Mouse (Mus musculus): ENCODE data around the gene Alpk1. TPM values are rescaled to one million over a fixed set of nuclear protein-coding genes. Genes with fewer than 3 reads are reported as not detected.

Gene Alpk1
- polyA plus RNA-seq, 1 experiment = 3.1 TPM

- no peak for DNase-seq (ENCODE audit: low read depth)
These were observed 150.1 kb downstream of the Alpk1 start for GRCm38 (mm10) chr3:127630190-127630589.

DNA sequence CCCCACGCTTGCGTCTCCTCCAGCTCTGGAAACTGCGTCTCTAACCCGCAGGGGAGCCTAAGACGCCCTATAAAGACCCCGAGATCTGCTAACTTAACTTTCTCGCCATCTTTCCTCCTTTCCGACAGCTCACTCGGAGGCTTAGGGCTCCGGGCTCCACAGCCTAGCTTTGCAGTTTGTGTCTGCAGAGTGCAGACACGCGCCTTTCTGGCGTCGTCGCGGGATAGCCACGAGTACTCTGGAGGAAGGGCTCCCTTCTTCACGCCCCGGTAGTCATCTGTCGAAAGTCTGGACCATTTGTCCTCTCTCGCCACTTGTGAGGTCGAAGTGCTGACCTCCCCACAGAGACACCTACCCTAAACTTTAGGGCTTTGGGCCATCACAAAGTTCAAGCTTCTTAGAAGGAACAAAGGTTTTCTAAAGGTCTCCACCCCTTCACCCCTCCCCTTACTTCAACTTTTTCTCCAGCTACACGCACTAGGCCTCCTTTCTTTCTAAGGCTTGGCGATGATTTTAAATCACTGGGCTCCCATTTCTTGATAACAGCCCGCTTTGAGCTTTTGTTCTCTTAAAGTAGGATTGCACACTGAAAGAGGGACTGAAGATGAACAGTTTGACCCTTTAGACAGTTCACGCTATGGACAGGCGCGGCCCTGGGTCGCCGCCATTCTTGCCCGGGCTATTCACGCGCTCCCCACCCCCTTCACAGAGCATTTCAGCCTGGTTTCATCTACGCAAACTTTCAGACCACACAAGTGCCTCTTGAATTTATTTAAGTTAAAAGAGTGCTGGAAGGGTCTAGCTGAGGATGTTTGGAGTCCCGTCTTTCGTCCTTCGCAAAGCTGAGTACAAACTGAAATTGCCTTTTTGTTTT, 151.8 kb downstream of the Alpk1 start:
- no peak for DNase-seq (ENCODE audit: low read depth)

DNA sequence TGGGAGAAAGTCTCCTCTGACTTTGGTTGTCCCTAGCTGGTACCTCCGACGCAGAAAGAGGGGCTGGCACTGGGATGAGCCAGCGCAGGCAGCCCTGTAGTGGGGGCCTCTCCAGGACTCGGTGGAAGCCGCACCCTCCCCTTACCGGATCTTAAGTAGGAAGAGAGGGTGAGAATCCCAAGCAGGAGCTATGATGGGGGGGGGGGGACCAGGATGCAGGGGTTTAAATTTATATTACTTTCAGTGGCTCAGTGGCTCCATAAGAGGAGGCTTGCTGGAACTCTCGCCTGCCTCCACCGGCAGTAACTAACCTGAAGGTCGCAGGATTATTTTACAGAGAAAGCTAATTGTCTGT, 152.4 kb downstream of the Alpk1 start:
- DNase-seq (ENCODE audit: low read depth) = no peak

DNA sequence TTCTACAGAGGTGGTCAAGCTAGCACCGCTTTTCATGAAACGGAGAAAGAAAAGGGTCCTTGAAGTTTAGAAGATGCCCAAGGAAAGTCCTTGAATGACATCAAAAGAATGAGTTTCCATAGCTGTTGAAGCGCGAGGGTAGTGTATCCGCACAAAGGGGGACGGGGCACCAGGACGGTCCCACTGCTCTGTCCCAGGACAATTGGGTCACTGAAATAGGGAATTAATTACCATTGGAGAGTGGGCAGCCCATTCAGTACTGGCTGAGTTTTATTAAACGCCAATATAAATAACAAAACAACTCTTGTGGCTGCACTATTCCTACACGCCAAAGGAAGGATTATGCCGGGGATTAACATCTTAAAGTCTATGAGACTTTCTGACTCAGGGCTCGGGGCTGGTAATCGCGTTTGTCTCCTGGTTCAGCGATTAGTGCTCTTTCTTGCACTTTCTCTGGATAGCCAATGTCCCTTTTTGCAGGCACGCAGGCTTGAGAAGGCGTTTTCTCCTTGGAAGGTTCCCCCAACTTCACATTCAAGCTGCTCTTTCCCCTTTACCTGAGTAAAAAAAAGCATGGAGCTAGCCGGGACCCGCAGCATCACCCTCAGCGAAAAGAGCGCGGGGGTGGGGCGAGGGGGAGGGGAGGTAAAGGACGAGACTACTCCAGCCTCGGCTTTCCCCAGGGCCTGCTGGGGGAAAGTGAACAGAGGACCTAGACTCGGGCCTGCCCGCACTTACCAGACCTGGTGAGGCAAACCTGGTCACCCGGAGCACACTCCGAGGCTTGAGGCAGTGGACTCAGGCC, 153.0 kb downstream of the Alpk1 start:
- DNase-seq (ENCODE audit: low read depth) = no peak

GRCm38 (mm10) chr3:127626524-127626923, 153.8 kb downstream of the Alpk1 start:
- DNase-seq (ENCODE audit: low read depth) = no peak

- DNase-seq (ENCODE audit: low read depth) = no peak
These were observed 154.5 kb downstream of the Alpk1 start for GRCm38 (mm10) chr3:127625701-127626399.

DNA sequence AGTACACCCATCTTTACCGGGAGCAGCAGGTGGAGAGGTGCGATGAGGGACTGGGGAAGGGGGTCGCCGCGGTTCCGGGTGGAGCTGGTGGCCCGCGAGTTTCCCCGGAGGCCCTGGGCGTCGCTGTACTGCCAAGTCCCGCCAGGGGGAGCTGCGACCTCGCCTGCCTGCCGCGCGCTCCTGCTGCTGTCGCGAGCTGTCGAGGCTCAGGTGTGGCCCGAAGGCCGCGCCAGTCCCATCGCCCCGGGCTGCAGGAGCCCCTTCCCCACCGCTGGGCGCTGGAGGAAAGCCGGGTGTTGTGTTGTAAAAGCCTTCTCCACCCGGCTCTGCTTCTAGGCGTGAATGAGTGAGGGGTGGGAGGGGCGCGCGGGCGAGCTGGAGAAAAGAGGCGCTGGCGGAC, 155.0 kb downstream of the Alpk1 start:
- no peak for DNase-seq (ENCODE audit: low read depth)

Other genes with a start within 250 kb of the Alpk1 start
- 1.9 and 2.8 TPM in 2 replicates for gene Larp7, start 227.2 kb downstream of the Alpk1 start, polyA plus RNA-seq (2012; rRNA removed)
- 1.1 and 1.2 TPM in 2 replicates for gene Zgrf1, start 227.0 kb downstream of the Alpk1 start, polyA plus RNA-seq (2012; rRNA removed)
- not detected in 2 replicates for gene Neurog2, start 147.4 kb downstream of the Alpk1 start, polyA plus RNA-seq (2012; rRNA removed)
- gene Tifa, start 9.3 kb upstream of the Alpk1 start, polyA plus RNA-seq (2012; rRNA removed) = 2.7 and 3.6 TPM in 2 replicates
- gene Ap1ar, start 57.0 kb upstream of the Alpk1 start, polyA plus RNA-seq (2012; rRNA removed) = 12.7 and 22.1 TPM in 2 replicates
- gene Fam241a, start 115.8 kb upstream of the Alpk1 start, polyA plus RNA-seq (2012; rRNA removed) = 5.3 and 7.5 TPM in 2 replicates